Mouse (Mus musculus): ENCODE data around the gene Syt1.

GRCm38 (mm10) chr10:108884520-108884919 lies 126.3 kb downstream of the Syt1 start:
- TF ChIP-seq CTCF (IDR thresholded peaks at IDR 0.05; ENCODE audit: extremely low read depth, insufficient read length, insufficient replicate concordance, low read depth, low read length), result no peak
- no peak for TF ChIP-seq POLR2A (IDR thresholded peaks at IDR 0.05; ENCODE audit: low read depth, low read length)
